Mouse (Mus musculus) limb, embryonic 15.5 days (tissue): ENCODE results near the gene Arhgef16. TPM values are rescaled to one million over a fixed set of nuclear protein-coding genes. Genes with fewer than 3 reads are reported as not detected.

Experiments
- ATAC-seq: fragments of 200-750 bp; cut with Nextera tagmentation; 2 replicates; pipeline ENCODE4 v1.8.0; 2017; ENCODE audit warnings: low read depth, moderate TSS enrichment; ENCODE audit not compliant: insufficient number of reproducible peaks, low FRiP score, low TSS enrichment
- H3K27ac ChIP-seq: fragments of 300-500 bp; sonication (generic); 2 replicates; pipeline ENCODE4 v1.5.1; 2015; ENCODE audit warnings: moderate library complexity, mild to moderate bottlenecking, inconsistent platforms
- H3K27me3 ChIP-seq: fragments of 300-500 bp; sonication (generic); 2 replicates; pipeline ENCODE4 v1.6.1; 2015; ENCODE audit warnings: inconsistent platforms
- H3K36me3 ChIP-seq: fragments of 300-500 bp; sonication (generic); 2 replicates; pipeline ENCODE4 v1.6.1; 2015; ENCODE audit warnings: inconsistent platforms
- H3K4me1 ChIP-seq: fragments of 300-500 bp; sonication (generic); 2 replicates; pipeline ENCODE4 v1.6.1; 2015; ENCODE audit warnings: inconsistent platforms
- H3K4me2 ChIP-seq: fragments of 300-500 bp; sonication (generic); 2 replicates; pipeline ENCODE4 v1.6.1; 2015; ENCODE audit warnings: mild to moderate bottlenecking, inconsistent platforms
- H3K4me3 ChIP-seq: fragments of 300-500 bp; sonication (generic); 2 replicates; pipeline ENCODE4 v1.5.1; 2015; ENCODE audit warnings: mild to moderate bottlenecking, inconsistent platforms
- H3K9ac ChIP-seq: fragments of 300-500 bp; sonication (generic); 2 replicates; pipeline ENCODE4 v1.6.1; 2015; ENCODE audit warnings: inconsistent platforms
- H3K9me3 ChIP-seq: fragments of 300-500 bp; sonication (generic); 2 replicates; pipeline ENCODE4 v1.6.1; 2016; ENCODE audit warnings: inconsistent platforms
- WGBS: fragments of 180-500 bp; shearing (Covaris S2); methylation state at CpG from one replicate; pipeline ENCODE4 v1.1.7; 2015; 5-methylcytosine and 5-hydroxymethylcytosine counted together
- polyA plus RNA-seq: library from polyadenylated mRNA; unstranded; fragments of >200 nt; fragmentation: Nextera tagmentation; extraction: Ambion mirVana; gene quantifications from 2 replicates; pipeline ENCODE4 v1.2.1, GENCODE M21; 2015

Gene Arhgef16
- polyA plus RNA-seq, 1 experiment from 2014 or later, result 6.5 TPM

- WGBS, result 69% methylated on average over 4 of the region's 4 CpGs
- peaks cover 10% of the 10 kb centered on the region for H3K4me1 ChIP-seq
- no peak overlapping the region for H3K27ac ChIP-seq
- no peak overlapping the region for H3K9ac ChIP-seq
- no peaks in the 10 kb centered on the region for H3K27me3 ChIP-seq
- H3K4me3 ChIP-seq, result no peak overlapping the region
- ATAC-seq, result no peak
- peaks cover 36% of the 10 kb centered on the region for H3K36me3 ChIP-seq
- H3K9me3 ChIP-seq, result no peaks in the 10 kb centered on the region
- no peak overlapping the region for H3K4me2 ChIP-seq
Observed at GRCm38 (mm10) chr4:154325410-154325809, 23.9 kb upstream of the Arhgef16 start.

GRCm38 (mm10) chr4:154313622-154313967, 12.1 kb upstream of the Arhgef16 start:
- WGBS, result 58% methylated on average over 11 of the region's 11 CpGs
- peaks cover 6% of the 10 kb centered on the region; the same call in 1 of the 2 replicates for H3K4me1 ChIP-seq
- peak overlapping the region; percentile 79 for H3K27ac ChIP-seq
- H3K9me3 ChIP-seq, result no peaks in the 10 kb centered on the region
- H3K4me3 ChIP-seq, result no peak overlapping the region
- no peak overlapping the region for H3K9ac ChIP-seq
- peaks cover 3% of the 10 kb centered on the region; the same call in 1 of the 2 replicates for H3K36me3 ChIP-seq
- ATAC-seq, result 0 out of 2 replicates have a peak, but pooled peaks have one; percentile 33
- no peak overlapping the region for H3K4me2 ChIP-seq
- no peaks in the 10 kb centered on the region for H3K27me3 ChIP-seq

DNA sequence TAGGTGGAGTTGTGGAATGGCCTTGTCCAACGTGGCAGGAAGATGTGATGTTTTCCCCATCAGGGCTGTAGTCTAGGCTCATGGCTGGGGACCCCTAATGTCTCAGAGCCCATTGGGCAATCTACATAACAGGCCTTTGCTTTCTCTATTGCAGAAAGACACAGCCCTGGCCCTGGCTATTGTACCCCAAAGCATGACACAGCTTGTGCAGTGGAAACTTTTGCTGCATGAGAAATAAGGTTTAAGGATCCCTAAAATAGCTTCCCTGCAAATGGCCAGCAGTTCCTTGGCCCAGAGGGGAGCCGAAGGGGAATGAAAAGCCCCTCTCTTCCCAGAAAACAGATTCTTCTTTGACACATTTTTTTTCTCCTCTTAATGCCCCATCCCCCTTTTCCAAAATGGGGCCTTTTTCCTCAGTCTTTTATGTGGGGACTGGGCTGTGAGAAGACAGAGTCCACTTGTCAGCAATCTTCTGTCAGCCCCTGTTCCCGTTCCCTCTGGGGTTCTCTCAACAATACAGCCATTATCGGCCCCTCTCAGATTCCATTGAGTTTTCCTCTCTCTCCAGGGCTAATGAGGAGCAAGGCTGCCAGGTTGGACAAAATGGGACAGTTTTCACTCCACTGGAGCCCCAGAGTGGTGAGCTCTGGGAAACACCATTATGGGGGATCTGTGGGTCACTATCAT, 11.6 kb upstream of the Arhgef16 start:
- H3K9me3 ChIP-seq, result no peaks in the 10 kb centered on the region
- ATAC-seq, result peak; percentile 42; the same call in 1 of the 2 replicates
- 44% methylated on average over 4 of the region's 4 CpGs for WGBS
- no peak overlapping the region for H3K9ac ChIP-seq
- H3K4me1 ChIP-seq, result peaks cover 6% of the 10 kb centered on the region; the same call in 1 of the 2 replicates
- peak overlapping the region; percentile 79 for H3K27ac ChIP-seq
- no peak overlapping the region for H3K4me2 ChIP-seq
- no peaks in the 10 kb centered on the region for H3K36me3 ChIP-seq
- H3K27me3 ChIP-seq, result no peaks in the 10 kb centered on the region
- no peak overlapping the region for H3K4me3 ChIP-seq

DNA sequence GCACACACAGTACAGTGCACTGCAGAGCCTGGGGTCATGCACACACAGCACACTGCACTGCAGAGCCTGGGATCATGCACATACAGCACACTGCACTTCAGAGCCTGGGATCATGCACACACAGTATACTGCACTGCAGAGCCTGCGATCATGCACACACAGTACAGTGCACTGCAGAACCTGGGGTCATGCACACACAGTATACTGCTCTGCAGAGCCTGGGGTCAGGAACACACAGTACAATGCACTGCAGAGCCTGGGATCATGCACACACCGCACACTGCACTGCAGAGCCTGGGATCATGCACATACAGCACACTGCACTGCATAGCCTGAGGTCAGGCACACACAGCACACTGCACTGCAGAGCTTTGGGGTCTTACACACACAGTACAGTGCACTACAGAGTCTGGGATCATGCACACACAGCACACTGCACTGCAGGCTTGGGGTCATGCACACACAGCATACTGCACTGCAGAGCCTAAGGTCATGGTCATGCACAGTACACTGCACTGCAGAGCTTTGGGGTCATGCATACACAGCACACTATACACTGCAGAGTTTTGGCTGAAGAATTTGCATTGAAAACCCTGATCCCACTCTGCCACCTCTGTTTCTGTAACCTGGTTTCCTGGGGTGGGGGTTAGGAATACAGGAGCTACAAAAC, 10.8 kb upstream of the Arhgef16 start:
- ATAC-seq, result no peak
- Histone ChIP-seq H3K9ac (no peak overlapping the region), H3K9me3 (no peaks in the 10 kb centered on the region), H3K27me3 (no peaks in the 10 kb centered on the region), H3K36me3 (no peaks in the 10 kb centered on the region), H3K27ac (peak overlapping the region; percentile 79), H3K4me2 (no peak overlapping the region), H3K4me1 (peaks cover 6% of the 10 kb centered on the region; the same call in 1 of the 2 replicates), H3K4me3 (no peak overlapping the region)
- 93% methylated on average over 2 of the region's 2 CpGs for WGBS

DNA sequence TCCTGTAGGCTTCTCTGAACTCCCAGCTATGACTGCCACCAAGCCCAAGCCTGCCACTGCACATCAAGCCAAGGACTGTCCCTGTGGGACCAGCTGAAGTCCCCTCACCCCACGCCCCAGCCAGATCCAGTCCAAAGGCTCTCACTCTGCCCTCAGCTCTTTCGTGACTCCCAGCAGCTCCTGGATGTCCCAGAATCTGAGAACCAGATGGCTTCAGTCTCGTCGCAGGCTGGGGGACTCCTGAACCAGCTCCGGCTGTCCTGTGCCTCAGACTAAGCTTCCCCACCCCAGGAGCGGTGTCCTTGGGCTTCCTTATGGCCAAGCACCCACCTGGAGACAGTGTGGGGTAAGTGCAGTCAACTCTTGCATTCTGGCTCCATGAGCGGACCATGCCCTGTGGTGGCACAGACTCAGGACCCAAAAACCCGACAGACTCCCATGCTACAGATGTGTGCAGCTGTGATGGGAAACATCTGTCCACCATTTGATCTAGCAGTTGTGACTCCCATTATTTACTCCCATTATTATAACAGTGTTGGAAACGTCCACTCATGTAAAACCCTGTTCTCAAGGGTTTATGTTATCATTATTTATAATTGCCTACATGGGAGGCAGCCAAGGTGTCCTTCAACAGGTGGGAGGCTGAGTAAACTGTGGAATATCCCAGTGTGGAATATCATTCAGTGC, 9.2 kb upstream of the Arhgef16 start:
- H3K4me3 ChIP-seq, result no peak overlapping the region
- whole genome bisulfite sequencing, result 65% methylated on average over 9 of the region's 9 CpGs
- no peak for ATAC-seq
- H3K9ac ChIP-seq, result no peak overlapping the region
- H3K36me3 ChIP-seq, result no peaks in the 10 kb centered on the region
- H3K27me3 ChIP-seq, result no peaks in the 10 kb centered on the region
- H3K27ac ChIP-seq, result no peak overlapping the region
- H3K9me3 ChIP-seq, result no peaks in the 10 kb centered on the region
- peaks cover 6% of the 10 kb centered on the region; the same call in 1 of the 2 replicates for H3K4me1 ChIP-seq
- no peak overlapping the region for H3K4me2 ChIP-seq

DNA sequence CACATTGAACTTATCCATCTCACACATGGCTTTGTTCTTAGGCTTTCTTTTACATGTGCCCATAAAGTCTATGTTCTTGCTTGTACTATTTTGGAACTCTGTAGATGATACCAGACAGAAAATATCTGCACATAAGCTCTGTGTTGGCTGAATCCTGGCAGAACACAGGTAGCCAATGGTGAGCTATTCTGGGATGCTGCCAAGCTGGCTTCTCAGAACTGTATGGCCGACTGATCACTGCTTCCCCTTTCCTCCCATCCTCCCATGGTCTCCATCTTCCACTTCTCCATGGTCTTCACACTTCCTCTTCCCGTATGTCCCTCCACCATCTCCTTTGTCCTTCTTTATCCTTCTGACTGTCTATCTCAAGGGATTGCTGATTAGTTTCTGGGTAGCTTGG, 7.7 kb upstream of the Arhgef16 start:
- no peak overlapping the region for H3K4me2 ChIP-seq
- peaks cover 6% of the 10 kb centered on the region; the same call in 1 of the 2 replicates for H3K4me1 ChIP-seq
- no peaks in the 10 kb centered on the region for H3K27me3 ChIP-seq
- no peak overlapping the region for H3K9ac ChIP-seq
- H3K9me3 ChIP-seq, result no peaks in the 10 kb centered on the region
- 76% methylated on average over 2 of the region's 2 CpGs for WGBS
- H3K4me3 ChIP-seq, result no peak overlapping the region
- no peak overlapping the region for H3K27ac ChIP-seq
- ATAC-seq, result no peak
- H3K36me3 ChIP-seq, result no peaks in the 10 kb centered on the region

DNA sequence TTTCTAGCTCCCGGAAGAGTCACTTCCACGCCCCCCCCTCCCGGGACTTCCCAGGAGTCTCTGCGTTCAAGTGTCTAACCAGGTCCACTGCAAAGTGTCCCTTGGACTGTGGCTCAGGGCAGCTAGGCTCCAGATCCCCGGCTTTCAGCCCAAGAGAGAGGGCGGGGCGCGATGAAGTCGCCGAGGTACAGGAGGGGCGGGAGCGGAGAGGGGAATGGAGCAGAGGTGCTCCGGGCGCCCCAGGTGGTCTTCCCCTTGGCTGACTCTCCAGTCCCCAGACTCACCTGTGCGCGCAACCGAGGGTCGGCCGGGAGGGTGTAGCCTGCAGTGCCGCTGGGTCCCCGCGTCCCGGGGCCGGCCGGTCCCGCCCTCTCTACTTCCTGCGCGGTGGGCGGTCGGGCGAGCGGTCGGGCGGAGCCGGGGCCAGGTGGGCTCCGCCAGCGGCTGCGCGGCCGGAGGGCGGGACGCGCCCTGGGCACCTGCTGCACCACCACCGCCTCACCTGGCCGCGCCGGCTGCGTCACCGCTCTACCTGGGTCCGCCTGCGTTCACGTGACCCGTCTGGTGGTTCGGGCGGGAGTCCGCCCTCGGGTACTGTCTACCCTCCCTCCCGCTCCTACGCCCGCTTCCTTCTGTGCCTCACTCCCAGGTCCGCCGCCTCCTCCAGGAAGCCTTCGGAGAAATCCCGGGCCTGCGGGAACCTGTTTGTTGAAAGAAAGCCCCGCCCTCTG, 1.8 kb downstream of the Arhgef16 start:
- Histone ChIP-seq H3K4me2 (peak overlapping the region; percentile 93), H3K9ac (peak overlapping the region; percentile 2; the same call in 1 of the 2 replicates), H3K36me3 (no peaks in the 10 kb centered on the region), H3K27me3 (peaks cover 39% of the 10 kb centered on the region), H3K4me3 (peak overlapping the region; percentile 50), H3K9me3 (no peaks in the 10 kb centered on the region), H3K27ac (no peak overlapping the region), H3K4me1 (peaks cover 16% of the 10 kb centered on the region)
- WGBS, result under 1% methylated on average over 59 of the region's 66 CpGs
- peak; percentile 30; the same call in 1 of the 2 replicates for ATAC-seq

DNA sequence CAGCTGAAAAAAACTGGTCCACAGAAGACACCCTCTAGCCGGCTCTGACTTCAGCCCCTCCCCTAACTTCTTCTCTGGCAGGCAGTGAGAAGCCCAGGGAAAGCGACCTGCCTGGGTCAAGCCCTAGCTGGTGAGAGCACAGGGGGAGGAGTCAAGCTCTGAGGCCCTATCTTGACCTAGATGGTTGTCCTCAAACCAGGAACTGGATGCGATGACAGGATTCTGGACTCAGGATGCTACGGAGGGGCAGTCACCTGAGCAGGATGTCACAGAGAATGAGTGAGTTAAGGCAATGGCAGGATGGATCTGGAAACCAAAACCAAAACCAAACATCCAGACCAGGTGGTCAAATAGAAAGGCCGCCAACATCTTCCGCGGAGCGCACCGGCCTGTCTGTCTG, 3.7 kb downstream of the Arhgef16 start:
- peaks cover 33% of the 10 kb centered on the region for H3K4me1 ChIP-seq
- H3K27ac ChIP-seq, result no peak overlapping the region
- WGBS, result 44% methylated on average over 9 of the region's 9 CpGs
- 0 out of 2 replicates have a peak overlapping the region, but pooled peaks have one; percentile 4 for H3K9ac ChIP-seq
- H3K9me3 ChIP-seq, result no peaks in the 10 kb centered on the region
- H3K36me3 ChIP-seq, result no peaks in the 10 kb centered on the region
- peaks cover 39% of the 10 kb centered on the region for H3K27me3 ChIP-seq
- no peak overlapping the region for H3K4me3 ChIP-seq
- H3K4me2 ChIP-seq, result no peak overlapping the region
- ATAC-seq, result no peak

DNA sequence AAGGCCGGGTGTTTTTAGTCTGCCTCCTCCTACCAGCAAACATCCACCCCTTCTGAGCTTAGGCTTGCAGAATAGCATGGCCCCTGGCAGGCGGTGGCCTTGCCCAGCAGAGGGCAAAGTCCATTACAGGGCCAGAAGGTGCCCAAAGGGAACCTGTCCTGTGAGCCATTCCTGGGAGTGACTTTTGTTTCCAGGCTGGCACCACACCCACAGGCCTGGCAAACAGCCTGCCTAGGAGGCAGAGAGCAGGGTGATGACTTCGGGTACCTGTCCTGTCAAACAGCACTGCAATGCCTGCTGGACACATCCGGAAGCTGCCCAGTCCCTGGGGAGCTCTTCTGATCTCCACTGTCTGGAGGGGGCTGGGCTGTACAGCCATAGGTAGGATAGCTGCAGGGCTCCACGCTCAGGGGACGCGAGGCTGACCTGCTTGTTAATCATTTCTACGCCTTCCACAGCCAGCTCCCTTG, 7.2 kb downstream of the Arhgef16 start:
- Histone ChIP-seq H3K27me3 (peaks cover 11% of the 10 kb centered on the region), H3K4me2 (no peak overlapping the region), H3K4me3 (no peak overlapping the region), H3K9me3 (no peaks in the 10 kb centered on the region), H3K9ac (no peak overlapping the region), H3K27ac (no peak overlapping the region), H3K36me3 (no peaks in the 10 kb centered on the region), H3K4me1 (peaks cover 18% of the 10 kb centered on the region)
- WGBS, result 25% methylated on average over 8 of the region's 8 CpGs
- ATAC-seq, result no peak

DNA sequence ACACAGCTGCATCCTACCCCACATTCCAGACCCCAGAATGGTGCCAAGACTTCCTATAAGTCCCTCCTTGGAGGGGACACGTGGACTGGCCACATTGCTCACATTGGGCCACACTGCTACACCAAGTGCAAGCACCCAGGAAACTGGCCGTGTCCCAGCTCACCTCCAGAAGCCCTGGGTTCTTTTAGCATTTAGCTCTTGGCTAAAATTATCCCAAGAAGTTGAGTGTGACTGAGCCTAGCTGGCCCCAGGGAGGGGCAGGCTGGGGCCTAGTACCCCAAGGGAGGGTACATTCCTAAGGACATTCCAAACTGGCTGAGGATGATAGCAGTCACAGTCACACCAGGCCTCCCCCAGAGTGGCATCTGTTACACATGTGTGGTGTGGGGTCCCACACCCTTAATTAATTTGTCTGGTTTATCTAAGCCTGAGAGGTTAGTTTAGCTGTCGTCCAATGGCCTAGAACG, 7.7 kb downstream of the Arhgef16 start:
- Histone ChIP-seq H3K4me2 (no peak overlapping the region), H3K27ac (no peak overlapping the region), H3K4me1 (peaks cover 18% of the 10 kb centered on the region), H3K9ac (no peak overlapping the region), H3K4me3 (no peak overlapping the region), H3K27me3 (peaks cover 5% of the 10 kb centered on the region; the same call in 1 of the 2 replicates), H3K9me3 (no peaks in the 10 kb centered on the region), H3K36me3 (no peaks in the 10 kb centered on the region)
- 39% methylated on average over 4 of the region's 4 CpGs for WGBS
- ATAC-seq, result no peak

DNA sequence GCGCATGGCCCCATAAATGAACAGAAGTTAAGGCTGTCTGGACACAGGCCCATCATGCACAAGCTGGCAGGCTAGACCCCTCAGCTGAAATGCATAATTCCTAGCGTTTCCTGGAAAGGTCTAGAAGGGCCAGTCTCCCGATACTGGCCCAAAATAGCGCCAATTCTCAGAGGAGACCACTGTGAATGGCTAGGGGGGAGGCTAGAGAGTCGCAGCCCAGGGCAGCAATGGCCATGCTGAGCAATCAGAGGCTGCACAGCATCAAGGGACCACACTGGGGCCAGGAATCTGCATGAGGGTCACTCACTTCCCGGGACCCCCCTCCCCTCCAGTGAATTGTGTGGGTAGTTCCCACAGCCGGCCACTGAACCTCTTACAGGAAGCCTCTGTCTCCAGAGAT, 17.8 kb downstream of the Arhgef16 start:
- Histone ChIP-seq H3K4me3 (no peak overlapping the region), H3K27me3 (no peaks in the 10 kb centered on the region), H3K4me2 (no peak overlapping the region), H3K36me3 (no peaks in the 10 kb centered on the region), H3K9ac (no peak overlapping the region), H3K27ac (no peak overlapping the region), H3K9me3 (no peaks in the 10 kb centered on the region), H3K4me1 (peaks cover 14% of the 10 kb centered on the region)
- 58% methylated on average over 7 of the region's 7 CpGs for WGBS
- no peak for ATAC-seq
